33 mouse cellular contexts compared by ENCODE assay signal in the genomic region with DNA sequence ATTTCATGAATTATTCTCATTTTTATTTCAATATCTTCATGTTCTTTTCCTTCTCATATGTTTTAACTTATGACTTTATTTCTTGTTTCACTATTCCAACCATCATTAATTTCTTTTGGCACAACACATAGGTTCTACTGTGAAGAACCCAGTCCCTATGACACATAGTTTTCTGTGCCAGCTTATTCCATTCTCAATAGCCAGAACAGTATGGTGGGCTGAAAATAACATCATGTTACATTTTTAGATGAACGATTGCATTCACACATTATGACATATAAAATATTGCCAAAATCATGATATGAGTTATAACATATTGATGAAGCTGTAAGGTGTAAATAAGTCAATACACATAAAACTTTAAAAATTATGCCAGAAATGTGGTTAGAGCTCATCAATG.
"Had no signal": no experiment of that assay in that cellular context is flagged by ENCODE, and none has a peak within 500 bp of the region (broad histone marks: within the 10 kb centered on the region; RNA-seq: fewer than 3 reads in every experiment).

No protein-coding gene starts in this region.

- H3K4me3 ChIP-seq: heart, embryonic 12.5 days; heart, embryonic 13.5 days; heart, embryonic 15.5 days; hindbrain, embryonic 10.5 days; hindbrain, embryonic 12.5 days; hindbrain, embryonic 13.5 days; hindbrain, embryonic 15.5 days; intestine, embryonic 15.5 days; kidney, embryonic 15.5 days; layer of hippocampus, adult 2 months; left cerebral cortex, adult 2 months had no signal

- DNase-seq: heart, postnatal 10 days; heart, postnatal 14 days; heart, postnatal 36 days; heart, postnatal 4 days; kidney, adult 11 months; kidney, adult 18-20 months; kidney, adult 2 months; kidney, adult 8-10 months; kidney, adult 9 months; kidney, postnatal 10 days; kidney, postnatal 14 days; kidney, postnatal 25 days; kidney, postnatal 36 days; kidney, postnatal 4 days; layer of hippocampus, adult 9-11 months; layer of hippocampus, postnatal 36 days had no signal

- H3K9ac ChIP-seq: heart, embryonic 12.5 days; heart, embryonic 13.5 days; heart, embryonic 15.5 days; hindbrain, embryonic 12.5 days; hindbrain, embryonic 13.5 days; hindbrain, embryonic 14.5 days; hindbrain, embryonic 15.5 days; intestine, embryonic 15.5 days; kidney, embryonic 15.5 days had no signal

- H3K27ac ChIP-seq: heart, embryonic 13.5 days; heart, embryonic 15.5 days; hindbrain, embryonic 10.5 days; hindbrain, embryonic 12.5 days; hindbrain, embryonic 13.5 days; hindbrain, embryonic 14.5 days; hindbrain, embryonic 15.5 days; hindbrain, postnatal 0 days; intestine, embryonic 15.5 days; kidney, embryonic 15.5 days; kidney, postnatal 0 days; layer of hippocampus, adult 2 months; left cerebral cortex, adult 2 months had no signal

- H3K4me2 ChIP-seq: heart, embryonic 12.5 days; heart, embryonic 13.5 days; heart, embryonic 15.5 days; hindbrain, embryonic 12.5 days; hindbrain, embryonic 13.5 days; hindbrain, embryonic 14.5 days; hindbrain, embryonic 15.5 days; intestine, embryonic 15.5 days; kidney, embryonic 15.5 days had no signal

- H3K36me3 ChIP-seq: heart, embryonic 12.5 days; heart, embryonic 13.5 days; heart, embryonic 15.5 days; hindbrain, embryonic 10.5 days; hindbrain, embryonic 12.5 days; hindbrain, embryonic 13.5 days; hindbrain, embryonic 15.5 days; intestine, embryonic 15.5 days; kidney, embryonic 15.5 days had no signal

- H3K9me3 ChIP-seq: heart, embryonic 12.5 days; heart, embryonic 13.5 days; heart, embryonic 15.5 days; hindbrain, embryonic 10.5 days; hindbrain, embryonic 12.5 days; hindbrain, embryonic 15.5 days; intestine, embryonic 15.5 days; kidney, embryonic 15.5 days had no signal

- H3K4me1 ChIP-seq: heart, embryonic 12.5 days; heart, embryonic 13.5 days; heart, embryonic 15.5 days; hindbrain, embryonic 10.5 days; hindbrain, embryonic 12.5 days; hindbrain, embryonic 13.5 days; hindbrain, embryonic 15.5 days; intestine, embryonic 15.5 days; kidney, embryonic 15.5 days had no signal

- ATAC-seq: hindbrain, embryonic 16.5 days; hindbrain, postnatal 0 days; intestine, embryonic 15.5 days; intestine, embryonic 16.5 days; intestine, postnatal 0 days had no signal

- H3K27me3 ChIP-seq: heart, embryonic 12.5 days; heart, embryonic 13.5 days; heart, embryonic 15.5 days; hindbrain, embryonic 12.5 days; hindbrain, embryonic 13.5 days; hindbrain, embryonic 15.5 days; intestine, embryonic 15.5 days; kidney, embryonic 15.5 days had no signal
